Mouse (Mus musculus): Measurements from ENCODE around the gene Gnai3.

Gene Gnai3

GRCm38 (mm10) chr3:108165532-108166315 is 19.8 kb upstream of the Gnai3 start:
- in situ Hi-C loops (cut with MboI; ENCODE audit: unreplicated experiment in 2 of 2), result loop anchor here (5.0 to 25.0 kb wide), 5 partner anchors 37 to 1128 kb away; partner anchors contain the start of genes Cyb561d1 (in 2 of the 2), Psma5 (in 2 of the 2), Kcna3 (in 1 of the 2) and Taf13 (in 1 of the 2)

- in situ Hi-C loops (cut with MboI; ENCODE audit: unreplicated experiment in 2 of 2), result loop anchor here (5.0 to 25.0 kb wide), 6 partner anchors 37 to 1128 kb away; partner anchors contain the start of genes Cyb561d1 (in 2 of the 2), Psma5 (in 2 of the 2), Kcna3 (in 1 of the 2) and Taf13 (in 1 of the 2)
Measured at GRCm38 (mm10) chr3:108164807-108165206, 18.9 kb upstream of the Gnai3 start.

GRCm38 (mm10) chr3:108164091-108164490 is 18.1 kb upstream of the Gnai3 start:
- in situ Hi-C loops (cut with MboI; ENCODE audit: unreplicated experiment in 2 of 2), result loop anchor here (5.0 to 25.0 kb wide), 4 partner anchors 91 to 1127 kb away; partner anchors contain the start of genes Kcna3 (in 1 of the 2), Psma5 (in 1 of the 2), Taf13 (in 1 of the 2) and Tmem167b (in 1 of the 2)

GRCm38 (mm10) chr3:108158383-108159037 is 12.6 kb upstream of the Gnai3 start:
- in situ Hi-C loops (cut with MboI; ENCODE audit: unreplicated experiment in 2 of 2), result loop anchor here (10.0 to 25.0 kb wide), 3 partner anchors 404 to 1121 kb away; partner anchors contain the start of genes Kcna3 (in 1 of the 2), Taf13 (in 1 of the 2) and Tmem167b (in 1 of the 2)

- in situ Hi-C loops (cut with MboI; ENCODE audit: unreplicated experiment in 2 of 2), result loop anchor here (10.0 to 25.0 kb wide), 3 partner anchors 408 to 1117 kb away; partner anchors contain the start of genes Kcna3 (in 1 of the 2), Taf13 (in 1 of the 2) and Tmem167b (in 1 of the 2)
Measured at GRCm38 (mm10) chr3:108154656-108155055, 8.7 kb upstream of the Gnai3 start, which contains the start of gene Gpr61. TSS of gene Gpr61 (minus strand) at chr3:108154882.

GRCm38 (mm10) chr3:108152290-108152689 is 6.3 kb upstream of the Gnai3 start:
- in situ Hi-C loops (cut with MboI; ENCODE audit: unreplicated experiment in 2 of 2), result loop anchor here (10.0 to 25.0 kb wide), 3 partner anchors 410 to 1115 kb away; partner anchors contain the start of genes Kcna3 (in 1 of the 2), Taf13 (in 1 of the 2) and Tmem167b (in 1 of the 2)

GRCm38 (mm10) chr3:108147386-108148235 is 1.7 kb upstream of the Gnai3 start:
- in situ Hi-C loops (cut with MboI; ENCODE audit: unreplicated experiment in 2 of 2), result loop anchor here (5.0 to 25.0 kb wide), 7 partner anchors 80 to 460 kb away; partner anchors contain the start of genes Ahcyl1 (in 2 of the 2) and Gstm7 (in 1 of the 2)

- in situ Hi-C loops (cut with MboI; ENCODE audit: unreplicated experiment in 2 of 2), result loop anchor here (5.0 to 25.0 kb wide), 7 partner anchors 79 to 459 kb away; partner anchors contain the start of genes Ahcyl1 (in 2 of the 2) and Gstm7 (in 1 of the 2)
Measured at GRCm38 (mm10) chr3:108146671-108147070, 725 bp upstream of the Gnai3 start.

- in situ Hi-C loops (cut with MboI; ENCODE audit: unreplicated experiment in 2 of 2), result loop anchor here in 1 of 2 experiments (10.0 to 25.0 kb wide), 2 partner anchors 206 to 453 kb away; partner anchors contain the start of genes Ahcyl1 and Gstm7
Measured at GRCm38 (mm10) chr3:108140786-108141185, 5.2 kb downstream of the Gnai3 start.

- in situ Hi-C loops (cut with MboI; ENCODE audit: unreplicated experiment in 2 of 2), result loop anchor here in 1 of 2 experiments (25.0 kb wide), 1 partner anchor 452 kb away; the partner anchor contains the start of gene Ahcyl1
Measured at GRCm38 (mm10) chr3:108139113-108139512, 6.8 kb downstream of the Gnai3 start.

GRCm38 (mm10) chr3:108134701-108135100 is 11.2 kb downstream of the Gnai3 start:
- in situ Hi-C loops (cut with MboI; ENCODE audit: unreplicated experiment in 2 of 2), result loop anchor here in 1 of 2 experiments (25.0 kb wide), 1 partner anchor 447 kb away; the partner anchor contains the start of gene Ahcyl1

GRCm38 (mm10) chr3:108132484-108132883 is 13.5 kb downstream of the Gnai3 start:
- in situ Hi-C loops (cut with MboI; ENCODE audit: unreplicated experiment in 2 of 2), result loop anchor here in 1 of 2 experiments (25.0 kb wide), 1 partner anchor 445 kb away; the partner anchor contains the start of gene Ahcyl1

GRCm38 (mm10) chr3:108131821-108132220 is 14.1 kb downstream of the Gnai3 start:
- in situ Hi-C loops (cut with MboI; ENCODE audit: unreplicated experiment in 2 of 2), result loop anchor here in 1 of 2 experiments (25.0 kb wide), 1 partner anchor 445 kb away; the partner anchor contains the start of gene Ahcyl1

- in situ Hi-C loops (cut with MboI; ENCODE audit: unreplicated experiment in 2 of 2), result loop anchor here in 1 of 2 experiments (25.0 kb wide), 1 partner anchor 444 kb away; the partner anchor contains the start of gene Ahcyl1
Measured at GRCm38 (mm10) chr3:108131216-108131615, 14.7 kb downstream of the Gnai3 start.

GRCm38 (mm10) chr3:108129804-108130203 is 16.1 kb downstream of the Gnai3 start:
- in situ Hi-C loops (cut with MboI; ENCODE audit: unreplicated experiment in 2 of 2), result loop anchor here in 1 of 2 experiments (25.0 kb wide), 1 partner anchor 443 kb away; the partner anchor contains the start of gene Ahcyl1

GRCm38 (mm10) chr3:108129367-108129766 is 16.6 kb downstream of the Gnai3 start:
- in situ Hi-C loops (cut with MboI; ENCODE audit: unreplicated experiment in 2 of 2), result loop anchor here in 1 of 2 experiments (25.0 kb wide), 1 partner anchor 442 kb away; the partner anchor contains the start of gene Ahcyl1

GRCm38 (mm10) chr3:108128520-108128919 is 17.4 kb downstream of the Gnai3 start:
- in situ Hi-C loops (cut with MboI; ENCODE audit: unreplicated experiment in 2 of 2), result loop anchor here in 1 of 2 experiments (25.0 kb wide), 1 partner anchor 441 kb away; the partner anchor contains the start of gene Ahcyl1

GRCm38 (mm10) chr3:108126327-108126726 is 19.6 kb downstream of the Gnai3 start:
- in situ Hi-C loops (cut with MboI; ENCODE audit: unreplicated experiment in 2 of 2), result loop anchor here in 1 of 2 experiments (25.0 kb wide), 1 partner anchor 439 kb away; the partner anchor contains the start of gene Ahcyl1
